Mouse (Mus musculus): Measurements from ENCODE around the gene Grip1.

The Grip1 gene

DNA sequence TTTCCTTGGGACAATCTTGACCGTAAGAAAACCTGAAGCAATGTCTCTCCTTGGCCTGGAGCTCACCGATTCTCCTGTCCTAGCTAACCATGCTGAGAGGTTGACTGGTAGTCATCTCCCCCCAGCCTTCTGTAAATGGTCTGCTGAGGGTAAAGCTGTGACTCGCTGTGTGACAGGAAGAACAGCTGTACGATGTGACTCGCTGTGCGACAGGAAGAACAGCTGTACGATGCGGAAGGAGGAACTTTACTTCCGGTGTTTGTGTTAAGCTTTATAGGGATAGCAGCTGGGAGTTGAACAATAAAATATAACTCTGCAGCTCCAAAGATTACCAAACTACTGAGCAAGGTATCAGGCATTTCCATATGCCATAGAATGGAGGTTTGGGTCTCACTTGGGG, 119.5 kb downstream of the Grip1 start:
- DNase-seq (ENCODE audit: low spot score) = no peak

DNA sequence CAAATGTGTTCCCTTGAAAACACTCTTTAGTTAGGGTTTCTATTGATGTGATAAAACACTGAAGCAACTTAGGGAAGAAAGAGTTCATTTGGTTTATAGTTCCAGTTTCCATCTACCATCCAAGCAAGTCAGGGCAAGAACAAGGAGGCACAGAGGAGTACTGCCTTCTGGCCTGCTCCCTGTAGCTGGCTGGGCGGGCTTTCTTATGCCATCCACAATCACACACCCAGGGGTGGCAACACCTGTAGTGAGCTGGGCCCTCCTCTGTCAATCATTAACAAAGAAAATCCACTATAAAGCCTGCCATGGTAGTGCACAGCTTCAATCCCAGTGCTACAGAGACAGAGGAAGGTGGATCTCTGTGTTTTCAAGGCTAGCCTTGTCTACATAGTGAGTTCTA, 122.2 kb downstream of the Grip1 start:
- no peak for DNase-seq (ENCODE audit: low spot score)

DNA sequence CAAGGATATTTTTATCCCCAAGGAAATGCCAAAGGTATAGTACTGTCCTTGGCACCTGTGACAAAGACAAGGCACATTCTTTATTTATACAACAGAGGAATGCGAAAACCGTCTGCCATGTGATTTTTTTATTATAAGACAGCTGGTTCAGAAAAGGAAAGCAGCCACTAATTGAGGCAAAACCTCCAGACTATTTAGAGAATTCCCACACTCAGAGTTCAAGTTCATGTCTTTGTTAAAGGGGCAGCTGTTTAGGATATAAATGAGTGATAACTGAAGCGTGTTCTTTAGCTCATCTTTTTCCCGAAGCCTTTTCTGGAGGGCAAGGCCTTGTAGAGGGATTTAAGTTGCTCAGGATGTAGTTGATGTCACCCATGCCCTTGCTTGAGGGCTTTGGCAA, 126.4 kb downstream of the Grip1 start:
- DNase-seq (ENCODE audit: low spot score) = no peak

DNA sequence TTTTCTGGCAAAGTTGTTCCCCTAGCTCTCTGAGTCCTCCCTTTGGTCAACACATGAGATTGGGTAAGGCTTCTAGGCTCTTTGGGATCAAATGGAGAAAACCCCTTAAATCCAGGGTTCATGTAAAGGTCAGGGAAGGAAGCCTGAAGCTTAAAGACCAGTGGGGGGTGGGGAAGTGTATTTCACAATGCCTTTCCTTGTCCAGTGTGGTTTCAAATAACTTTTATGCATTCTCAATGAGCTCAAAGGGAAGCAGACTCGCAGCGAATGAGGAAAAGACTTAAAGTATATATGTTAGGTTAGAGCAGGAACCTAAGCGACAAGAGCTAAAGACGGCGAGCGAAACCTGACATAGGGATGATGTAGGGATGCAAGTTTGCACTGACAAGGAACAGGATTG, 131.0 kb downstream of the Grip1 start:
- no peak for DNase-seq (ENCODE audit: low spot score)

DNA sequence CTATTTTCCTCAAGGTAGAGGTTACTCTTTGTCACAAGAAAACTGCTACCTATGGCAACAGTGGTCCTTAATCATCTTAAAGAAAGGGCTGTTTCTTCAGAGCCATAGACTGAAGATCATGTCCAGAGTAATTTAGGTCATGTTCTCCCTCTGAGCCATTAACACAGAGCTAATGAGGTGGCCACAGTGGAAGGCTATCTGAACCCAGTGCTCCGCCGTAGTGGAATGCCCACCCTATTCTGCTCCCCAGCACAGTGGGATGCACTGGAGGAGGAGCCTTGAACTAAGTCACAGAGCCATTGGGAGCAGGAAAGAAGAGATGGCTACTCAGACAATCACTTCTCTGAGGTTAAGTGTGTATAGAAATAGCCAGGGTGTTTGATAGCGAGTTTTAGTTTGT, 133.3 kb downstream of the Grip1 start:
- DNase-seq (ENCODE audit: low spot score) = no peak

DNA sequence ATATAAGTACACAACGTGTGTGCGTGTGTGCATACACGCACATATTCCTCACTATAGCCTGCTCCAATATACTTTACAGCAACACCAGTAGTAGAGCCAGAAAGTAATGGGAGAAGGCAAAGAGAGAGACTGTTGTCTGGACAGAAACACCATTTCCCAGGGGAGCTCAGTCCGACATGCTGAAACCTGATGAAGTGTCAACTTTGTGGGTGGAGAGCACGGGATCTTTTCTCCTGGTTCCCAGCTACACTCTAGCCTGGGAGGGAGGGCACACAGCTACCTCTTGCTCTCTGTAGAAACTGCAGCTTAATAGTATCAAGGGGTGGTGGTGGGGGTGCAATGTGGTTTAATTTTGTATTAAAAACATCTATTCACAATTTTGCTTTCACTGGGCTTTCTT, 143.2 kb downstream of the Grip1 start:
- no peak for DNase-seq (ENCODE audit: low spot score)

DNA sequence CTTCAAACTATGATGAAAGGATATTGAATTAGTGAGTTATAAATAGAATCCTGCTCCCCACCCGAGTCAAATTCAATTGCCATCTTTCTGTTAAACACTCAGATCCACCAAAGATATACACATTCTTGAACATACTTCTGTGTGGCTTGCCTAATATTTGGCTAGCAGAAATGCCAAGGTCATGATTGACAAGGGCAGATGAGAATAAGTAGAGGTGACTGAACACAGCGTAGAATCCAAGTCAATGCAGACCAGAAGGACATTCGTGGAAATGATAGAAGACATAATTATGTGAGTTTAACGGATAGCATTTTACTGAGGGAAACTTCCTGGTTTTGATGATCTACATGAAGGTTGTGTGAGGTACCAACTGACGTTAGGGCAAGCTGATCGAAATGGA, 153.9 kb downstream of the Grip1 start:
- DNase-seq (ENCODE audit: low spot score) = no peak

DNA sequence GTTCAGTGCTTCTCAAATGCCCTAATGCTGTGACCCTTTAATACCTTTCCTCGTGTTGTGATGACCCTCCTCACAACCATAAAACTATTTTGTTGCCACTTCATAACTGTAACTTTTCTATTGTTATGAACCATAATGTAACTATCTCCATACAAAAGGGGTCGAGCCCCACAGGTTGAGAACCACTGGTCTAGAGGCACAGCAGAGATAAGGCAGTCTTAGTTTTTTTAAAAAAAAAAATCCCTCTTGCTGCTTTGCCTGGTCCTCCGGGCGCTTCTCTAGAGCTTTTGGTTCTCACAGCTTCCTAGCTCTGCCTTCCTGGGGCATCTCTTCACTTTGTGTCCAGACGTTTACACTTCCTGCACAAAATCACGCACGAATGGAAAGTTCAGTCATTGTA, 155.4 kb downstream of the Grip1 start:
- no peak for DNase-seq (ENCODE audit: low spot score)

DNA sequence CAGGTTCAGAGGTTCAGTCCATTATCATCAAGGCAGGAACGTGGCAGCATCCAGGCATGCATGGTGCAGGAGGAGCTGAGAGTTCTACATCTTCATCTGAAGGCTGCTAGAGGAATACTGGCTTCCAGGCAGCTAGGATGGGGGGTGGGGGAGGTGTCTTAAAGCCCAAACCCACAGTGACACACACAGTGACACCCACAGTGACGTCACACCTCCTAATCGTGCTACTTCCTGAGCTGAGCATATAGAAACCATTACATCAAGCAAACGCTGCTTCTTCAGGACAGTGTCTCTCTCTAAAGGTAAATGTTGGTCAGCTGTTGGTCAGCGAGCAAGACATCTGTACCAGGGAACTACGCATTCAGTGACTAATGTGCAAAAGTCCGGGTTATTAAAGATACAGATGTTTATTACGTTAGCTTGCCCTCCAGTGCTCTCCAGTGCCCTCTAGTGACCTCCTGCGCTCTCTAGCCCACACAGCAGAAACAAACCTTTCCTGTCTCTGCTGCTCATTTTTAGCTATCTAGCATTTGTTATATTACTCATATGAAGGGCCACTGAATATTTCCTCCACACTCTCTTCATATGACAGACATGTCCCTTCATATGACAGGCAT, 156.8 kb downstream of the Grip1 start:
- DNase-seq (ENCODE audit: low spot score) = no peak

DNA sequence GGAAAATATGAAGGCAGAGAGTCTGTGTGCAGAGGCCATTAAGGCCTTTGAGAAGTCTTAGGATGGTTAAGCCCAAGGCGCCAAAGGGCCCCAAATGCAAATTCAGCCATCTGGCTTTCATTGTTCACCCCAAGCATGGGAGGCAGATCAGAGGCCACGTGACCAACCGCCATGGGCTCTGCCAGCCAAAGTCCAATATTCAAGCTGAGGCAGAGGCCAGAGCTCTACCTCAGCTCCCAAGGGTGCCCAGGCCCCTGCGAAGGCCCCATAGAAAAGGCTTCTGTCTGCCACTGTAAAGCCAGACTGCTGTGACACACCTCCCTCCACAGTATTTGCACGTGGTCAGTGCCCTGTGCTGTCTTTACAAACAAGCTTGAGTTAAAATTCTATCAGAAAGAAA, 158.4 kb downstream of the Grip1 start:
- no peak for DNase-seq (ENCODE audit: low spot score)

DNA sequence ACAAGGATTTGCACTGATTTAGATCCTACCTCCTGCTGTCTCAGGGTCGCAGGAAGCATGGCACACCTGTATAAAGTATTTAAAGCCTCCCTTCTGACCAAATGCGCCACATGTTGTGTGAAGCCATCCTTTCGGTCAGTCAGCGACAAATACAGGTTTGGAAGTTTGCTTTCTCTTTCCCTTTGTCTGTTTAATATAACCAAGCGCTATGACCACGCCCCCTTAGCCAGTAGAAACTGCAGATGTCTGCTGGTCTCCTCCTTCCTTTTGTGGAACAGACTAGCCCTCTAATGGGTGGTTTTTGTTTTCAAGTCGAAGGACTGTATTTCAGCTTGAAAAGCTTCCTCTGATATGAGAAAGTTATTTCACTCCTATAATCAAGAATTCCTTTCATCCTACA, 161.1 kb downstream of the Grip1 start:
- DNase-seq (ENCODE audit: low spot score) = peak; percentile 13

DNA sequence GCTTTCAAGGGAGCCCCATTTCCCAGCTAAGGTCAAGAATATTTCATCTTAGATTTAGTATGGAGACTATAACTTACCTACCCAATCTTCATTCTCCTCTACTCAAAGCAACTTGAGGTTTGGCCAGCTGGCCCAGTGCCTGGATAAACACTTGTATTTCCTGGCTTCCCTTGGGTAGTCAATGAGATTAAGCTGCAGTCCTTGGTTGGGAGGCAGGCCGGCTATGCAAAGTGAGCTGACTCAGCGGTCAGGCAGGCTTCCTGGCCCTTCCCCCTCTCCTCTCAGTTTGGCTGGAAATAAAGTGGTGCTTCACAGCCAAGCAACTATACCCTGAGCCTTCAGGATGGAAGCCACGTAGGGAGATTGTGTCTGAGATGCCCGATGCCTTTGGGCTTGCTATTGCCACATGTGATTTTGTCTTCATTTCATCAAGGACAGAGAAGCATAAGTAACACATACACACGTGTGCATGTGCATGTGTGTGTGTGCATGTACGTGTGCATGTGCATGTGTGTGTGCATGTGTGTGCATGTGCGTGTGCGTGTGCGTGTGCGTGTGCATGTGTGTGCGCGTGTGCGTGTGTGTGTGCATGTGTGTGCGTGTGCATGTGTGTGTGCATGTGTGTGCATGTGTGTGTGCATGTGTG, 161.7 kb downstream of the Grip1 start:
- DNase-seq (ENCODE audit: low spot score) = peak; percentile 79

DNA sequence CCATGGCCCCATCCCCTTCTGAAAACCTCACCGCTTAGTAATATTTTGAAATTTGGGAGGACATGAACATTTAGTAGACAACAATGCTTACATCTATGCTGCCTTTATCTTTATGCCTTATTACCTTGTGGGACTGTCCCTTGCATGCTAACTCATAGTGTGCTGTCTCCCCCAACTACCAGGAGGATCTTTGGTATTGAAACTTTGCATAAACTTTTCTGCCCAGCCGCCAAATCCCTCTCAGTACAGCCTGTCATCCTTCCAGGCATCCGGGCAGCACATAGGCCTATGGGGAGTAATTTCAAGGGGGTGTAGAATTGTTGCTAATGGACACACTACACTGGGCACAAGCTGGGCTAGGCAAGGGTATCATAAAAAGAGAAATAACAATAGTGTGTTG, 162.4 kb downstream of the Grip1 start:
- DNase-seq (ENCODE audit: low spot score) = no peak

DNA sequence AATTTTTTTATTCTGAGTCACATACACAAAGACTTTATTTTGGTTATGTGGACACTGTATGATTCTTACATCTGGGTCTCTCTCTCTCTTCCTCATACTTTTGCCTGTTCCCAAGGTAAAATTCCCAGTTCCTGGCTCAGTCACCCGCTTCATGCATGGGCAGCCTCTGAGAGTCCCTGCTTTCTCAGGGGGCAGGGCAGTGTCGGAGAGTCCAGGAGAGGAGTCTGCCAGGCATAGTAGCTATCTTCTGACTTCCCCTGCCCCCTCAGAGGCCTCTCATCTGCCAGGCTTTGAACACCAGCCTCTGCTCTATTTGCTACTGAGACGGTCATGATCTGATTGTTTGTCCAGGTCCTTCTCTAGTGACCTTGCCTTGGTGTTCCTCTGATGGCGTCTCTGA, 175.0 kb downstream of the Grip1 start:
- no peak for DNase-seq (ENCODE audit: low spot score)

DNA sequence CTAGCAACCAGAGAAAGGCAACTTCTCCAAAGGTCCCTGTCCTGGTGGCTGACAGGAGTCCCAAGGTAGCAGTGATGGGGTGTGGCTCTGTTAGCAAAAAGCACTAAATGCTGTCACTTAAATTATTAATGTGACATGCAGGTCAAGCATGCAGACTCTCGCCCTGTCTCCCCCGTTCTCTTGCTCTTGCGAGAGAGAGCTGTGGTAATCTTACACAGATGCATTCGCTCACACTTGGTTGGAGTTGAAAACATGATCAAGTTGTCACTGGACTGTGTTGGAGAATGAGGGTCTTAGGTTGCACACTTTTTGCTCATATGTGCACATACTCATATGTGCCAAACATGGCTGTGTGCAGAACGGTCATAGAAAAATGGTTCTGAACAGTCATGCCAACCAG, 176.8 kb downstream of the Grip1 start:
- DNase-seq (ENCODE audit: low spot score) = no peak

DNA sequence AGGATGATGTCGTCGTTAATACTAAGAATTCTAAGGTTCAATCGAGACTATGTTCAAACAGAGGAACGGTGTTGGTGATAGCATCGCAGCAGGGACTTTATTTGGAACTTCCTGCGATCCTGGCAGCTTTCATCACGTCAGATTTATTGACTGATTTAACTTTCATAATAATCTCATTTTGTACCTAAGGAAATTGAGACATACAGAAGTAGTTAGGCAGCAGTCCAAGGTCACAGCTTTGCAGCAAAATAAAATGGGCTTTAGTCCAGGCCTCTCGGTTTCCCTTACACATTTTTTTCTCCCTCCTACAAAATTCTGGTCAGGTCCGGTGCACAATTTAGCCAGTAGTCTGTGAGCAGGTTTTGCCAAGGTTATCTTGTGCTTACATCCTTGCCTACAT, 178.3 kb downstream of the Grip1 start:
- no peak for DNase-seq (ENCODE audit: low spot score)

DNA sequence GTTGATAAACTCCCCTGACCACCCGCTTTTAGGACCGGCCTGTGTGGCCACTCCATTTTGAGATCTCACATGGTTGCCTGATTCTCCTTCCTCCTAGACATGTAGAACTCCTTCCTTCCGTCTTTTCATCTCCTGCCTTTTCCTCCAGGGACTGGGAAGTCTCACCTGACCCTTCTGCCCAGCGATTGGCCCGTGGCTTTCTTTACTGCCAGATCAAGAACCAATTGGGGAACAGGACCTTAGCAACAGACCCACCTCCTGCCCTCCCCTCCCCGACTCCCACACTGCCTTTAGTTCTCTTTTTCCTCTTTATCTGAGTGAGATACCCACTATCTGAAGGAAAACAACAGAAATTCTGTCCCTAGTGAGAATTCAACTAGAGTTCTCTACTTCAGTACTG, 180.9 kb downstream of the Grip1 start:
- DNase-seq (ENCODE audit: low spot score) = no peak

DNA sequence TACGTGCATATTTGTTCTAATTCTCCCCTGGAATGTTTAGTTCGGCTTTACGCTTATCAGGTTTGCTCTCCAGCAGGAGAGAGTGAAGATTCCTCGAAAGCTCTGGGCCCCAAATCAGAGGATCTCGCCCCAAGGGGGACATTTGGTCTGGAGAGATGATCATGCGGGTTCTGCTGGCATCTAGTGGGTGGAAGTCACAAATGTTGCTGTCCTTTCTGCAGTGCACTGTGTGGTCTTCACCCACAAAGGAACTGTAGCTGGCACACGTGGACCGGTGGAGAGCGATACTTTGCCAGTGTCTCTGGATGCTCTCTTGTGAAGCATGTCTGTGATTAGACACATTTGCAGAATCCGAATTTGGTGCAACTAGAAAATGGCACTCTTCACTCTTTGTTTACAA, 186.9 kb downstream of the Grip1 start:
- DNase-seq (ENCODE audit: low spot score) = no peak

DNA sequence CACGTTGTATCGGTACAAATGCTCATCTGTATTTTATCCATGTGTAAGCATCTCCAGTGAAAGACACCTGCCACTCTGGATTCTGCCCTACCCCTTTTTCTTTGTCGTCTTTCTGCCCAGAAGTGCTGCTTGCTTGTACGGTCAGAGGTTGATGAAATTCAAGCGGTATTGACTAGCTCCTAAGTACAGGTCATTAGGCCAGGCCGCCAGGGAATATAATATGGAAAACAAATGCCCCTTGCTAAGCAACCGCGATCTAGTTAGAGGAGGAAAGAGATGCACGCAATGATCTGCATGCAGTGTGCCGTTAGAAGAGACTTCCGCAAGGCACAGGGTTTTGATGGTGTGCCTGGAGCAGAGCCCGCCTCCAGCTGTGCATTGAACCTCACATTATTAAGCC, 187.4 kb downstream of the Grip1 start:
- DNase-seq (ENCODE audit: low spot score) = no peak

DNA sequence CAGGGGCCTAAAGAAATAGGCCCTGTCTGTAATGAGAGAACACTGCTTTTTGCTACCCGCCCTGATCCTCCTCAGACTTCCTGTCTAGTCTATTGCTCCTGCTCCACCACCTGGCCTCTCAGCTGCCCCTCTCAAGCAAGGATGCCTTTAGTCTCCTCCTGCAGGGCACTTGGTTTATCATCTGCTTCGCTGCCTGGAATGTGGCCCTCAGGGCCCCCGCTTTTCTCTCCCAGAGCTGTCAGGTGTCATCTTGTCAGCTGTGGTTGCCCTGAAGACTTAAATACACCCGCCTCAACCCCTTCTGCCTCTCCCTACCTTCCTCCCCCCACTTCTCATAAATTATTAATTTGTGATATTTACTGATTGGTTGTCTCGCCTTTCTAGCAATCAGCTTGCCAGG, 190.7 kb downstream of the Grip1 start:
- DNase-seq (ENCODE audit: low spot score) = no peak

DNA sequence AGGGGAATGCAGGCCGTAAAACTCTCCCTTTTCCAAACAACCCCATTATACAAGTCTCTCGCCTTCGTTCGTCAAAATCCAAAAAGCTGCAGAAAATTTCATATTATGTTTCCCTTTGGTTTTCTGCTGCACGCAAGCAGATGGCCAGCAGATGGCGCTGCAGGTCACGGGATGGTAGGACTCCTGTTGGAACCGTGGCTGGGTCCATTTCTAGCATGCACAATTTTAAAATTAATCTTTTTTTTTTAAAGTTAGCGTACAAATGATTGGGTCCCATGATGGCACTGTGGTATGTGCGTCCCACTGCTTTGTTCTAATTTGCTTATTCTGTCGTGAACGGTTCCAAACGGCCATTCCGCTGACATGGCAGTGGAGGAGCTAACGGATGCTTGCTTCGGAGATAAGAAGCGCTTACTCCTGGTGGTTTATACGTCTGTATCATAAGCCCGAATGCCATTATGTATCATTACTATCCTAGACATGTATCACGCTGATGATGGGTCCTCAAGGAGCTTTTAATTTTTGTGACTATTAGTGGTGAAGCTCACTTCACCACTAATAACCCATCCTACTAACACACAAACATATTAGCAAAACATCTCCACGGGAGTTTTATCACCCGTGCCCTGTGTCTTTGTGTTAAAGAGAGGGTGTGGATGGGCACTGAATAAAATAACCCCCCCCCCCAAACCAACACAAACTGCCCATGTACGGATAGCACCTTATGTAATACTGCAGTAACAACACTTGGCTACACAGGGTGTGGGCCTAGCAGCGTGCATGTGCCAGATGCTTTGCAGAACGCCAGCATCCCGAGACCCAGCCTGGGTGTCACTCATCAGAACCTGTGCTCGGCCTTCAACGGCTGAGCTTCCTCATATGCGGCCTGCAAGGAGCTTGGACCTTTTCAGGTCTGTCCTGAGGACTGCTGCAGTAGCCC, 193.1 kb downstream of the Grip1 start:
- peak; percentile 52 for DNase-seq (ENCODE audit: low spot score)

DNA sequence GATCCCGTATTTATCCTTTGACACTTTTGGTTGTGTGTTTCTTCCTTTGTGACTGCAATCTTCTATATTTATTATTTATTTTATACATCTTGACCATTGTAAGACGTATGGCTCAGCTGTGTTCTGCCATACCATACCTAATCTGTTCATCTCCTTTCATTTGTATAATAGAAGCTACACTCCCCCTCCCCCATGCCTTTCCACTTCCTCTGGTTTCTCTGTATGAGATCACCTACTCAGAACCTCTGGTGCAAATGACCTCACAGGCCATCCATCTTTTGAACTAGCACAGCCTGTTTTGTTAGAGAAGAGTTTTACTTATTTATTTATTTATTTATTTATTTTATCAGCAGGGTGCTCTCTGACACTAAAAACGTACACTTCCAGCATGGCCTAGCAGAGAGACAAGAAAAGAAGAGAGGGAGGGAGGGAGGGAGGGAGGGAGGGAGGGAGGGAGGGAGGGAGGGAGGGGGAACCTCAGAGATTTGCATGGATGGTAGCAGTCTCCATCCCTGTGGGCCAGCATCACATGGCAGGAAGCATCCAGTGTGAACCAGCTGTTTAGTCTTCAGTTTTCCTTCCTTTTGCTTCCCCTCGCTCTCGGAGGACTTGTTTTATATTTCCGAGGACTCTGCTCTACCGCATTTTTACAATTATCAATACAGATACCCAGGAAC, 207.2 kb downstream of the Grip1 start:
- no peak for DNase-seq (ENCODE audit: low spot score)

DNA sequence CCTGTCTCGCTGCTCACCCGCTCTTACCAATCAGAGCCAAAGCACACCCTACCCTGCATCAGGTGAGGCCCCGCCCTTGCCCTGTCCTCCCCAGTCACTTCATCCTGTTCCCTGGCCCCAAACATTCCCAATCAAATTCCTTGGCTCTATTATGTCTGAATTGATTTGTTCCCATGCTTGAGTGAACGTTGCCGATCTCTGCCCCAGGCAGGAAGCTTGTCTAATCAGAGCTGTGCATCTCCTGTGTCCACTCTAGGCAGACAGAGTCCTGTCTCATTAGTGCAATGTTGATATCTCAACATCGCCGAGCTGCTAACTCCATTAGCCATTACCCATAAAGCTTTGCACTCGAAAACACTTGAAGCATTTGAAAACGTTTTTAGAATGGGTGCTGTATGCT, 210.0 kb downstream of the Grip1 start:
- no peak for DNase-seq (ENCODE audit: low spot score)

Measured in ovary, postnatal 14 days (tissue).